Mouse (Mus musculus): Measurements from ENCODE around the gene Tcstv3. TPM values are rescaled to one million over a fixed set of nuclear protein-coding genes. Genes with fewer than 3 reads are reported as not detected.

Gene Tcstv3
- polyA plus RNA-seq, 1 experiment = not detected

DNA sequence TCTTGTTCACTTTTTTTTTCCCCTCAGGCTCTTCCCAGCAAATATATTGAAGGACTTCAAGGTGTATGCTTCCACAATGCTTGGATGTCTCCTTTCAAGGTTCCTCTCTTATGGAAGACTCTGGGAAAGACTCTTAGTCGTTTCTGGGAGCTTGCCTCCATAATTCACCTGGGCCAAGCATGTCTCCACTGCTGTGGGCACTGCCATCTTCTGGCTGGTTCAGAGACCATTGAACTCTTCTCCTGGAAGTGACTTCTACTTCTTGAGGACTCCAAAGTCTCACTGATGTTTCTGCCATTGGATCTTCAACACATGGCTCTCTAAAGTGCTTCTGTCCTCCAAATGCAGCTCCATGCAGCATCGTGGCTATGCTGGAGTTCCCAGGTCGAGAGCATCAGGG is 3.5 kb downstream of the Tcstv3 start:
- Histone ChIP-seq H3K4me3 (ENCODE audit: control insufficient read depth, low read depth, low read length) (no peak overlapping the region), H3K27ac (ENCODE audit: control insufficient read depth, insufficient read depth, low read depth, low read length) (no peak overlapping the region), H3K4me1 (ENCODE audit: control insufficient read depth, insufficient read depth, low read length) (no peaks in the 10 kb centered on the region), H3K36me3 (ENCODE audit: control insufficient read depth, insufficient read depth, low read length) (no peaks in the 10 kb centered on the region), H3K27me3 (ENCODE audit: control insufficient read depth, insufficient read depth, low read length) (no peaks in the 10 kb centered on the region)
- TF ChIP-seq CTCF (IDR thresholded peaks at IDR 0.05; ENCODE audit: control insufficient read depth, insufficient read depth, insufficient replicate concordance, low read depth, low read length) = no peak
- TF ChIP-seq POLR2A (IDR thresholded peaks at IDR 0.05; ENCODE audit: control insufficient read depth, low read depth, low read length) = no peak

DNA sequence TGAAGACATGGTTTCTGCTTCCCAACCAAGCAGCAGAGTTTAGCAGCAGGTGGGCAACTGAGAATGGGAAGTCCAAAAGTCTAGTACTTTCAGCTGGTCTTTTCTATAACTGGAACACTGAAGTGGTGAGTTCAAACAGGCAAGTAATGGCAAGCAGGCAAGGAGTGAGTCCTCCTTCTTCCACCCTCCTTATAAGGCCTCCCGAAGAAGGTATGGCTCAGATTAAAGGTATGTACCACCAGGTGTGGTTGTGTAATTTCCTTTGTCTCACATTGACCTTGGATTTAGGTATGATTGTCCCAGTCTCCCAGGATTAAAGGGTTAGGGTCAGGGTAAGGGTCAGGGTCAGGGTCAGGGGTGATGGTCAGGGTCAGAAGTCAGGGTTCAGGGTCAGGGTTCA is 4.0 kb downstream of the Tcstv3 start:
- Histone ChIP-seq H3K4me1 (ENCODE audit: control insufficient read depth, insufficient read depth, low read length) (no peaks in the 10 kb centered on the region), H3K27ac (ENCODE audit: control insufficient read depth, insufficient read depth, low read depth, low read length) (no peak overlapping the region), H3K4me3 (ENCODE audit: control insufficient read depth, low read depth, low read length) (no peak overlapping the region), H3K27me3 (ENCODE audit: control insufficient read depth, insufficient read depth, low read length) (no peaks in the 10 kb centered on the region), H3K36me3 (ENCODE audit: control insufficient read depth, insufficient read depth, low read length) (no peaks in the 10 kb centered on the region)
- TF ChIP-seq POLR2A (IDR thresholded peaks at IDR 0.05; ENCODE audit: control insufficient read depth, low read depth, low read length) (no peak), CTCF (IDR thresholded peaks at IDR 0.05; ENCODE audit: control insufficient read depth, insufficient read depth, insufficient replicate concordance, low read depth, low read length) (no peak)

Other genes starting within 250 kb of the Tcstv3 start
- not detected in 2 replicates for gene Gm20767, start 176.6 kb upstream of the Tcstv3 start, polyA plus RNA-seq (2012; rRNA removed)
- not detected in 2 replicates for gene Gm21818, start 144.4 kb upstream of the Tcstv3 start, polyA plus RNA-seq (2012; rRNA removed)
- 0.22 TPM in 1 of 2 replicates, not detected in the other for gene Gm21762, start 100.9 kb upstream of the Tcstv3 start, polyA plus RNA-seq (2012; rRNA removed)
- gene Gm21731, start 77.8 kb upstream of the Tcstv3 start, polyA plus RNA-seq (2012; rRNA removed) = not detected in 2 replicates
- gene AF067061, start 53.8 kb upstream of the Tcstv3 start, polyA plus RNA-seq (2012; rRNA removed) = not detected in 2 replicates
- 0.10 TPM in 1 of 2 replicates, not detected in the other for gene BC147527, start 16.5 kb upstream of the Tcstv3 start, polyA plus RNA-seq (2012; rRNA removed)

Measured in testis, adult 2 months (tissue).